Mouse (Mus musculus) cerebellum, adult 2 months (tissue): Measurements from ENCODE around the gene Sec14l1.

Experiments
- CTCF ChIP-seq: fragments of 200-500 bp; IDR thresholded peaks from 2 replicates; pipeline ENCODE4 v1.5.1; 2011; ENCODE audit warnings: low read depth, mild to moderate bottlenecking, control low read depth, low read length, moderate library complexity, borderline replicate concordance; ENCODE audit not compliant: insufficient read depth
- POLR2A ChIP-seq: fragments of 200-500 bp; IDR thresholded peaks from 2 replicates; pipeline ENCODE4 v1.6.1; 2011; ENCODE audit warnings: low read length, control low read depth, borderline replicate concordance; ENCODE audit not compliant: insufficient read depth

- TF ChIP-seq CTCF (no peak), POLR2A (no peak)
Observed at GRCm38 (mm10) chr11:117097021-117097420, 17.9 kb upstream of the Sec14l1 start.
